Mouse (Mus musculus): ENCODE results near the gene Twist1.

Gene Twist1

DNA sequence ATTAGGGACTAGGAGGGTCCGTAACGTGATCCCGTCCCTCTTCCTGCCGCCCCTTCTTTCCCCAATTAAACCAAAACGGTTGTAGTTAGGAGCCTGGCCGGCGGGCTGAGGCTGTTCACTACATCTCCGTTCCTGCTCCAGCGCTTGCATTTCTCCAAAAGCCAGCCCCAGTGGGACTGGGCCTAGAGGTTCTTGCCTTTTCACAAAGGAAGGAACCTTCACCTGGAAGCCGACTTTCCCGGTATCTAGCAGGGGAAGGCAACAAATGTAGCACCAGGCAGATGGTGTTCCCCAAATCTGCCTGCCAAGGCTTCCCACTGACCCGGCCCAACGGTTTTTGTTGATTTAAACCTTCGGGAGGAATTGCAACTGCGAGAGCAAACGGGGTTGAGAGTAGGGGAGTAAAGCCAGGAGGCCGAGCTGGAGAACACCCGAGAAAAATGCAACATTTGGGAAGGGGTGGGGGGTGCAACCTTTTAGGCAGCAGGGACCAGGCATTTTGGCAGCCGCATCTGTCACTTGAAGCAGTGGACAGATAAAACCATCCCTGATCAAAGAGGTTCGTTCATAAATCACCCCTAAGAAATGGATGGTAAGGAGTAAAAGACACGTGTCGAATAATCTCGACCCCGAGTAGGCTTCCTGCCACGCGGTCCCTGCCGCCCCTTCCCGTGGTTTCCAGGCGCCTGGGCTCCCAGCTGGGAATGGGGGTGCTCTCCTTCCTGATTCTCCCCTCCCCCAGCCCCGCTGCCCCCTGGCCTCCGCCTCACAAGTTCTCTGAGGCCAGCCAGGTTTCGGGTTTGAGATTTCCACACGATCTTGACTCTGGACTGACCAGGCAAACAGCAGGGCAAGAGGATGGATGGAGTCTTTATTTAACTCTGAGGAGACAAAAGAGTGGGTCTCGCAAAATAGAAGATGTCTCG lies 9.3 kb downstream of the Twist1 start:
- DNase-seq (ENCODE audit: low read depth): no peak

DNA sequence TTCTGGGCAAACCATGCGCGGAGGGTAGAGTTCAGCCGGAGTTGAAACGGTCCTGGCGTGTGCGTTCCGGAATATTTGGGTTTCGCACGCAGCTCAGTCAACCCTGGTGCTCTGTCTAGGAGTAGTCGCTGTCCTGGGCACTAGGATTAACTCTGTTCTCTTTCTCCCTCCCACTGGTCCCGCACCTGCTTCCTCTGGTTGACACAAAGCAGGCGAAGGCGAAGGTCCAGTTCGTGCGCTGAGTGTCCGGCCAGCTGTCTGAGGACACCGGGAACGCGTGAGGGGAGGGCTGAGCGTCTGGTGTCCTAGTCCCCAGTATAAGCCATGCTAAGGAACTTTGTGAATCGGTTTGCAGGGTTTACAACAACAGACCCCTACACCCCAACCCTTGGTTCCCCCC lies 10.0 kb downstream of the Twist1 start:
- no peak for DNase-seq (ENCODE audit: low read depth)

DNA sequence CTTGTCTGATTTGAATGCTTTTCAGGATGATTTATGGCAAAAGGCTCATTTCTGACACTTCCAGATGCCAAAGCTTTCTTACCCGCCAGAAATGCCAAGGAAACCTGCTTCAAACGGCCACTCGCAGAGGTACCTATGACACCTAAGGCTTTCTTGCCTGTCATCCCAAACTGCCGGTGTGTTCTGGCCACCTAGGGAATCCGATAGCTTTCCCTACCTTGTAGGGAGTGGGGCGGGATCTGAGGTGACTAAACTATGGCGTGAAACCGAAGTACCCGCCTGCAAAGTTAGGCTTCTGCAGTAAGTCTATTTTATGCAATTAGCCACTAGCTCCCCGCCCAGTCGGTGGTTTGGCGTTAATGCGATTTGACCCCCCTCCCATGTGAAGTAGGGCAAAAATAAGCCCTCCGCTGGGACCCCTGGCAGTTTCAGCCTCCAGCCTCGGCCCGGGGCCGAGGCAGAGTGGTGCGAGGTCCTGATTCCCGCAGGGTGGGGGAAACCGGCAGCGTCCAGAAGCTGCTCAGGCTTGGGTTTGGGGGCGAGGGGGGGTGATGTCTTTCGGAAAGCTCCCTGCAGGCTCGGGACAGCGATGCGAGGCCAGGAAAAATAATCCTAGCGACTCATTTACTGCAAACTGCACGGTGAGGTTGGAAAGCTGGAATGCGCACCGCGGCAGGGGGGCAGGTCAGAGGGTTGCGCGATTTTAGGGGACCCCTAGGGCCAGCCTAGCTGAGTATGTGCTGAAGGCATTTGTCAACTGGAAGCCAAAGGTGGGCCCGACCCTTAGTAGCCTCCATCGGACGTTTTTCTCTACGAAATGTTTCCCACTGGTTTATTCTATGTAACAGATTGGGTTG lies 10.8 kb downstream of the Twist1 start:
- no peak for DNase-seq (ENCODE audit: low read depth)

DNA sequence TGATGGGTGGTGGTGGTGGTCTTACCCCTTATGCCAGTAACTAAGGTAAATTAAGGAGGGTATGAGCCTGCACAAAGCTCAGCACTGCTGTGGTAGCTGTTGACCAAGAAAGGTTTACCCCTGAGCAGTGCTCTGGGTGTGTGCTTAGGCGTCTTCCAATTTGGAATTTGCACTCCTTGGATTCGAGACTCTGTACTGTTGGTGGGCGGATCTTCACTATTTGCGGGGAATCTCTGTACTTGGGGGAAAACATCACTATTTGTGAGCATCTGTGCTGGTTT lies 11.4 kb downstream of the Twist1 start:
- DNase-seq (ENCODE audit: low read depth): no peak

DNA sequence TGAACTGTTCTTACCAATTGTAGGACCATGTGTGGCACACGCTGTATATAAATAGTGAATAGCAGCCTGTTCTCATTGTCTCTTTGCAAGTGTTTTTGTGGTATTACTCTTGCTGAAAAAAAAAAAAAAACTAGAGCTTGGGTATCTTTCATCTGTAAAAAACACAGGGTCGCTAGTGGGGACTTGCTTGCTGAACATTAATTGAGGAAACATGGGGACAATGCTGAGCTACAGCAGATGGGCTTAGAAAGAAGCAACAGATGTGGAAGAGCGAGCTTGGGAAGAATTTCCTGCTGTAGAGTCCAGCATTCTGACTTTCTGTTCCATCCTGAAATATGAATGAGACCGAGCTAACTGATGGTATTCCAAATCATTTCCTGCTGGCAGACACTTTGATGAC lies 22.7 kb downstream of the Twist1 start:
- DNase-seq (ENCODE audit: low read depth): no peak

DNA sequence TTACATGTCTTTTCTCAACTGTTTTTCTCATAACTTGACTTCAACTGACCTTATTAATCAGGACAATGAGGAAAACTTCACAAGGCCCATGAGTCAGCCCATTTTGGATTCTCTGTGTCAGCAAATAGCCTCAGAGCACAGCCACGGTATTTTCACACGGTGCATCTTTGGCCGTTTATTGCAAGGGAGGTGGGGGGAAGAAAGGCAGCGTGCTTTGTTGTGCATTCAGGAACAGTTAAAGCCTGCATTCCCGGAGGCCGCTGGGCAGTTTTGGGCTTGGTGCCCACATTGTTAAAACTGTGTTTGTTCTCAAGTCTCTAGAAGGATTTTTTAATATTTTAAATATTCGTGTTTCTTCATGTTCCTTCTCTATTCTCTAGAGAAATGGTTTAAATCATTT lies 24.0 kb downstream of the Twist1 start:
- DNase-seq (ENCODE audit: low read depth): no peak

DNA sequence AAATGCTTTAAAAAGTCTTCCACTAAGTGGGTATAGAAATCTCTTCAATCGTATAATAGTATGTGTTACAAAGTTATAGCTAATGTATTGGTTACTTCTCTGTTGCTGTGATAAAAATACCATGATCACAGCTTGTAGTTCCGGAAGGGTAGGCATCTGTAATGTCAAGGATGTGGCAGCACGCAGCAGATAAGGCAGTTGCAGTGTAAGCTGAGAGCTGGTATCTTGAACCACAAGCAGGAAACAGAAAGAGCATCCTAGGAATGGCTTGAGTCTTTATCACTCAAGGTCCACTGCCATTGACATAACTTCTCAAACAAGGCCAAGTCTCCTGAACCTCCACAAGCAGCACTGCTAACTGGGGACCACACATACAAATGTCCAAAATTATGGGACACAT lies 35.7 kb downstream of the Twist1 start:
- no peak for DNase-seq (ENCODE audit: low read depth)
